Mouse (Mus musculus): ENCODE measurements around the gene S100a1. TPM values are rescaled to one million over a fixed set of nuclear protein-coding genes. Genes with fewer than 3 reads are reported as not detected.

S100a1 gene
- polyA plus RNA-seq, 1 experiment from 2014 or later = 11.4 TPM

GRCm38 (mm10) chr3:90508287-90508949 is 5.8 kb downstream of the S100a1 start:
- H3K4me3 ChIP-seq = peak overlapping the region; percentile 99
- no peaks in the 10 kb centered on the region for H3K9me3 ChIP-seq
- H3K9ac ChIP-seq (replicated peaks) = peak overlapping the region; percentile 99
- ATAC-seq (replicated peaks) = no peak
- peaks cover 1% of the 10 kb centered on the region; the same call in 1 of the 2 replicates for H3K27me3 ChIP-seq
- H3K4me2 ChIP-seq (replicated peaks) = peak overlapping the region; percentile 70
- H3K4me1 ChIP-seq = peaks cover 40% of the 10 kb centered on the region
- H3K27ac ChIP-seq (replicated peaks) = peak overlapping the region; percentile 95
- H3K36me3 ChIP-seq = peaks cover 39% of the 10 kb centered on the region
- WGBS = 2% methylated on average over 20 of the region's 20 CpGs

- H3K4me3 ChIP-seq = no peak overlapping the region
- no peaks in the 10 kb centered on the region; the same call in 1 of the 2 replicates for H3K27me3 ChIP-seq
- no peak overlapping the region for H3K4me2 ChIP-seq (replicated peaks)
- H3K9ac ChIP-seq (replicated peaks) = no peak overlapping the region
- H3K36me3 ChIP-seq = peaks cover 59% of the 10 kb centered on the region
- ATAC-seq (replicated peaks) = no peak
- 89% methylated on average over 3 of the region's 3 CpGs for WGBS
- no peak overlapping the region for H3K27ac ChIP-seq (replicated peaks)
- H3K9me3 ChIP-seq = no peaks in the 10 kb centered on the region
- H3K4me1 ChIP-seq = peaks cover 40% of the 10 kb centered on the region
Measured at GRCm38 (mm10) chr3:90506362-90506761, 7.8 kb downstream of the S100a1 start.

GRCm38 (mm10) chr3:90505216-90505615 is 9.0 kb downstream of the S100a1 start:
- 88% methylated on average over 5 of the region's 5 CpGs for WGBS
- no peak overlapping the region for H3K9ac ChIP-seq (replicated peaks)
- no peak for ATAC-seq (replicated peaks)

GRCm38 (mm10) chr3:90503444-90503843 is 10.7 kb downstream of the S100a1 start:
- H3K27me3 ChIP-seq = no peaks in the 10 kb centered on the region
- no peak overlapping the region for H3K4me2 ChIP-seq (replicated peaks)
- H3K9ac ChIP-seq (replicated peaks) = no peak overlapping the region
- no peak overlapping the region for H3K27ac ChIP-seq (replicated peaks)
- H3K4me3 ChIP-seq = no peak overlapping the region
- 72% methylated on average over 4 of the region's 4 CpGs for WGBS
- peaks cover 36% of the 10 kb centered on the region for H3K4me1 ChIP-seq
- H3K36me3 ChIP-seq = peaks cover 83% of the 10 kb centered on the region
- no peak for ATAC-seq (replicated peaks)
- H3K9me3 ChIP-seq = no peaks in the 10 kb centered on the region

More at GRCm38 (mm10) chr3:90505216-90505615, 9.0 kb downstream of the S100a1 start:
- peaks cover 40% of the 10 kb centered on the region for H3K4me1 ChIP-seq
- H3K27ac ChIP-seq (replicated peaks) = no peak overlapping the region
- H3K36me3 ChIP-seq = peaks cover 66% of the 10 kb centered on the region
- H3K27me3 ChIP-seq = no peaks in the 10 kb centered on the region
- H3K9me3 ChIP-seq = no peaks in the 10 kb centered on the region
- H3K4me3 ChIP-seq = no peak overlapping the region
- H3K4me2 ChIP-seq (replicated peaks) = no peak overlapping the region

GRCm38 (mm10) chr3:90497597-90497996 is 16.6 kb downstream of the S100a1 start:
- Histone ChIP-seq H3K4me1 (no peaks in the 10 kb centered on the region), H3K36me3 (peaks cover 67% of the 10 kb centered on the region), H3K4me3 (no peak overlapping the region), H3K27ac (replicated peaks) (no peak overlapping the region), H3K4me2 (replicated peaks) (no peak overlapping the region), H3K9ac (replicated peaks) (no peak overlapping the region), H3K9me3 (no peaks in the 10 kb centered on the region), H3K27me3 (no peaks in the 10 kb centered on the region)
- ATAC-seq (replicated peaks) = no peak

- no peak overlapping the region for H3K4me3 ChIP-seq
- no peaks in the 10 kb centered on the region for H3K9me3 ChIP-seq
- ATAC-seq (replicated peaks) = no peak
- H3K9ac ChIP-seq (replicated peaks) = no peak overlapping the region
- H3K27ac ChIP-seq (replicated peaks) = no peak overlapping the region
- H3K4me2 ChIP-seq (replicated peaks) = no peak overlapping the region
- H3K36me3 ChIP-seq = peaks cover 51% of the 10 kb centered on the region
- H3K27me3 ChIP-seq = no peaks in the 10 kb centered on the region
- WGBS = 89% methylated on average over 7 of the region's 7 CpGs
- no peaks in the 10 kb centered on the region for H3K4me1 ChIP-seq
Measured at GRCm38 (mm10) chr3:90495850-90496525, 18.2 kb downstream of the S100a1 start.

- Histone ChIP-seq H3K4me2 (replicated peaks) (no peak overlapping the region), H3K27me3 (no peaks in the 10 kb centered on the region), H3K27ac (replicated peaks) (no peak overlapping the region), H3K4me3 (no peak overlapping the region), H3K9ac (replicated peaks) (no peak overlapping the region), H3K9me3 (no peaks in the 10 kb centered on the region), H3K36me3 (peaks cover 37% of the 10 kb centered on the region), H3K4me1 (peaks cover 7% of the 10 kb centered on the region)
- 70% methylated on average over 4 of the region's 4 CpGs for WGBS
- ATAC-seq (replicated peaks) = no peak
Measured at GRCm38 (mm10) chr3:90493831-90494540, 20.2 kb downstream of the S100a1 start.

GRCm38 (mm10) chr3:90491350-90491749 is 22.8 kb downstream of the S100a1 start:
- H3K4me1 ChIP-seq = peaks cover 7% of the 10 kb centered on the region
- no peak overlapping the region for H3K9ac ChIP-seq (replicated peaks)
- no peak overlapping the region for H3K4me3 ChIP-seq
- ATAC-seq (replicated peaks) = no peak
- H3K36me3 ChIP-seq = peaks cover 37% of the 10 kb centered on the region
- no peaks in the 10 kb centered on the region for H3K9me3 ChIP-seq
- WGBS = 39% methylated on average over 2 of the region's 2 CpGs
- no peak overlapping the region for H3K27ac ChIP-seq (replicated peaks)
- H3K27me3 ChIP-seq = no peaks in the 10 kb centered on the region
- no peak overlapping the region for H3K4me2 ChIP-seq (replicated peaks)

- H3K9ac ChIP-seq (replicated peaks) = peak within 1 kb of the TSS; percentile 68
- peaks cover 7% of the 10 kb centered on the region for H3K4me1 ChIP-seq
- peaks cover 37% of the 10 kb centered on the region for H3K36me3 ChIP-seq
- H3K4me2 ChIP-seq (replicated peaks) = peak within 1 kb of the TSS; percentile 52
- no peaks in the 10 kb centered on the region for H3K27me3 ChIP-seq
- peak within 1 kb of the TSS; percentile 59 for H3K4me3 ChIP-seq
- peak; percentile 98 for ATAC-seq (replicated peaks)
- under 1% methylated on average over 37 of the region's 37 CpGs for WGBS
- H3K9me3 ChIP-seq = no peaks in the 10 kb centered on the region
- H3K27ac ChIP-seq (replicated peaks) = peak within 1 kb of the TSS; percentile 81
Measured at GRCm38 (mm10) chr3:90490696-90491256, 23.4 kb downstream of the S100a1 start, which contains the start of gene Snapin. Gene Snapin, minus strand, starts transcription at chr3:90491033.

GRCm38 (mm10) chr3:90488576-90488975 is 25.6 kb downstream of the S100a1 start:
- no peak for ATAC-seq (replicated peaks)
- Histone ChIP-seq H3K27ac (replicated peaks) (no peak overlapping the region), H3K4me3 (no peak overlapping the region)

GRCm38 (mm10) chr3:90486998-90487397 is 27.2 kb downstream of the S100a1 start:
- Histone ChIP-seq H3K4me2 (replicated peaks) (no peak overlapping the region), H3K4me1 (peaks cover 7% of the 10 kb centered on the region), H3K36me3 (peaks cover 70% of the 10 kb centered on the region), H3K4me3 (no peak overlapping the region), H3K9me3 (no peaks in the 10 kb centered on the region), H3K27me3 (no peaks in the 10 kb centered on the region), H3K27ac (replicated peaks) (no peak overlapping the region), H3K9ac (replicated peaks) (no peak overlapping the region)
- no peak for ATAC-seq (replicated peaks)
- WGBS = 84% methylated on average over 5 of the region's 5 CpGs

More at GRCm38 (mm10) chr3:90488576-90488975, 25.6 kb downstream of the S100a1 start:
- no peaks in the 10 kb centered on the region for H3K27me3 ChIP-seq
- WGBS = 93% methylated on average over 6 of the region's 6 CpGs
- peaks cover 54% of the 10 kb centered on the region for H3K36me3 ChIP-seq
- H3K4me2 ChIP-seq (replicated peaks) = no peak overlapping the region
- peaks cover 7% of the 10 kb centered on the region for H3K4me1 ChIP-seq
- H3K9ac ChIP-seq (replicated peaks) = no peak overlapping the region
- H3K9me3 ChIP-seq = no peaks in the 10 kb centered on the region
